Mouse (Mus musculus) cerebellum, adult 2 months (tissue): ENCODE data around the gene Ctso. TPM values are rescaled to one million over a fixed set of nuclear protein-coding genes. Genes with fewer than 3 reads are reported as not detected.

Experiments
- DNase-seq, 2 experiments: peaks; one replicate each; pipeline ENCODE4 v3.0.0; 2021
- H3K27ac ChIP-seq: fragments of 200-500 bp; 2 replicates; pipeline ENCODE4 v1.5.1; 2012; ENCODE audit warnings: low read length, control low read depth, inconsistent platforms; ENCODE audit not compliant: insufficient read depth
- H3K27me3 ChIP-seq: fragments of 200-500 bp; 2 replicates; pipeline ENCODE4 v1.6.1; 2012; ENCODE audit warnings: inconsistent platforms, mild to moderate bottlenecking, low read length, moderate library complexity; ENCODE audit not compliant: control insufficient read depth, insufficient read depth
- H3K4me1 ChIP-seq: fragments of 200-500 bp; 2 replicates; pipeline ENCODE4 v1.6.1; 2011; ENCODE audit warnings: low read length; ENCODE audit not compliant: control insufficient read depth, insufficient read depth
- H3K4me3 ChIP-seq: fragments of 200-500 bp; replicated peaks from 2 replicates; pipeline ENCODE3; 2011; ENCODE audit warnings: mild to moderate bottlenecking, low read depth, low read length, control low read depth; ENCODE audit not compliant: insufficient read depth
- CTCF ChIP-seq: fragments of 200-500 bp; IDR thresholded peaks from 2 replicates; pipeline ENCODE4 v1.5.1; 2011; ENCODE audit warnings: low read depth, mild to moderate bottlenecking, control low read depth, low read length, moderate library complexity, borderline replicate concordance; ENCODE audit not compliant: insufficient read depth
- POLR2A ChIP-seq: fragments of 200-500 bp; IDR thresholded peaks from 2 replicates; pipeline ENCODE4 v1.6.1; 2011; ENCODE audit warnings: low read length, control low read depth, borderline replicate concordance; ENCODE audit not compliant: insufficient read depth
- WGBS: fragments of 180-500 bp; shearing (Covaris S2); methylation state at CpG from one replicate; pipeline ENCODE4 v1.1.7; 2018; 5-methylcytosine and 5-hydroxymethylcytosine counted together
- polyA plus RNA-seq: library from polyadenylated mRNA; depleted of rRNA; stranded (reverse); fragments of >200 nt; gene quantifications from 2 replicates; pipeline ENCODE4 v1.2.3, GENCODE M21; 2012

Ctso gene
- polyA plus RNA-seq, 1 experiment = 19.4 TPM

GRCm38 (mm10) chr3:81918215-81918614 lies 14.2 kb upstream of the Ctso start:
- no peak overlapping the region for H3K4me3 ChIP-seq
- 62% methylated on average over 8 of the region's 8 CpGs for WGBS
- H3K27me3 ChIP-seq = no peaks in the 10 kb centered on the region
- TF ChIP-seq CTCF (no peak), POLR2A (no peak)
- DNase-seq = no peak
- no peaks in the 10 kb centered on the region; the same call in 1 of the 2 replicates for H3K4me1 ChIP-seq
- H3K27ac ChIP-seq = no peak overlapping the region

- H3K27ac ChIP-seq = no peak overlapping the region
- 64% methylated on average over 3 of the region's 3 CpGs for WGBS
- H3K4me1 ChIP-seq = no peaks in the 10 kb centered on the region; the same call in 1 of the 2 replicates
- no peaks in the 10 kb centered on the region for H3K27me3 ChIP-seq
- TF ChIP-seq POLR2A (no peak), CTCF (no peak)
- H3K4me3 ChIP-seq = no peak overlapping the region
- DNase-seq = no peak
Measured at GRCm38 (mm10) chr3:81919681-81920080, 12.7 kb upstream of the Ctso start.

GRCm38 (mm10) chr3:81922910-81923309 lies 9.5 kb upstream of the Ctso start:
- DNase-seq = no peak
- Histone ChIP-seq H3K27me3 (no peaks in the 10 kb centered on the region), H3K4me3 (no peak overlapping the region), H3K4me1 (no peaks in the 10 kb centered on the region), H3K27ac (no peak overlapping the region)
- TF ChIP-seq POLR2A (no peak), CTCF (no peak)
- WGBS = 23% methylated on average over 4 of the region's 4 CpGs

GRCm38 (mm10) chr3:81924931-81925330 lies 7.5 kb upstream of the Ctso start:
- TF ChIP-seq POLR2A = no peak
- peak; percentile 41; the same call in 1 of the 2 replicates for TF ChIP-seq CTCF
- no peak overlapping the region for H3K4me3 ChIP-seq
- H3K27ac ChIP-seq = no peak overlapping the region
- H3K4me1 ChIP-seq = no peaks in the 10 kb centered on the region
- no peaks in the 10 kb centered on the region for H3K27me3 ChIP-seq
- 10% methylated on average over 1 of the region's 1 CpGs for WGBS
- DNase-seq = peak; percentile 22 to 58

GRCm38 (mm10) chr3:81925856-81926255 lies 6.5 kb upstream of the Ctso start:
- DNase-seq = no peak
- Histone ChIP-seq H3K27ac (no peak overlapping the region), H3K4me1 (no peaks in the 10 kb centered on the region), H3K4me3 (no peak overlapping the region), H3K27me3 (no peaks in the 10 kb centered on the region)
- WGBS = 82% methylated on average over 5 of the region's 5 CpGs
- TF ChIP-seq POLR2A = no peak
- TF ChIP-seq CTCF = no peak

- 40% methylated on average over 9 of the region's 9 CpGs for WGBS
- Histone ChIP-seq H3K4me1 (no peaks in the 10 kb centered on the region), H3K27ac (no peak overlapping the region), H3K27me3 (no peaks in the 10 kb centered on the region), H3K4me3 (no peak overlapping the region)
- DNase-seq = peak in 1 of 2 experiments; percentile 29
- TF ChIP-seq POLR2A (no peak), CTCF (no peak)
Measured at GRCm38 (mm10) chr3:81926764-81927325, 5.6 kb upstream of the Ctso start.

GRCm38 (mm10) chr3:81929073-81929472 lies 3.3 kb upstream of the Ctso start:
- H3K27me3 ChIP-seq = no peaks in the 10 kb centered on the region
- no peak overlapping the region for H3K27ac ChIP-seq
- no peak for DNase-seq
- 94% methylated on average over 1 of the region's 1 CpGs for WGBS
- TF ChIP-seq CTCF (no peak), POLR2A (no peak)
- H3K4me1 ChIP-seq = 0 out of 2 replicates have a peak, but pooled peaks cover 2% of the 10 kb centered on the region
- H3K4me3 ChIP-seq = no peak overlapping the region

GRCm38 (mm10) chr3:81931695-81932094 lies 706 bp upstream of the Ctso start:
- Histone ChIP-seq H3K4me1 (0 out of 2 replicates have a peak, but pooled peaks cover 2% of the 10 kb centered on the region), H3K27ac (no peak overlapping the region), H3K27me3 (no peaks in the 10 kb centered on the region), H3K4me3 (no peak overlapping the region)
- no peak for TF ChIP-seq CTCF
- no peak for TF ChIP-seq POLR2A
- no peak for DNase-seq
- 58% methylated on average over 3 of the region's 3 CpGs for WGBS

- 0 out of 2 replicates have a peak, but pooled peaks cover 2% of the 10 kb centered on the region for H3K4me1 ChIP-seq
- no peak overlapping the region for H3K27ac ChIP-seq
- TF ChIP-seq POLR2A (no peak), CTCF (no peak)
- no peak for DNase-seq
- no peaks in the 10 kb centered on the region for H3K27me3 ChIP-seq
- H3K4me3 ChIP-seq = no peak overlapping the region
- WGBS = 73% methylated on average over 4 of the region's 4 CpGs
Measured at GRCm38 (mm10) chr3:81933348-81933747, 947 bp downstream of the Ctso start.
